Mouse (Mus musculus): ENCODE measurements around the gene Fignl2. TPM values are rescaled to one million over a fixed set of nuclear protein-coding genes. Genes with fewer than 3 reads are reported as not detected.
A peak's percentile ranks its signal among the peaks of the same experiment; 100 is the strongest.

Fignl2 gene
- polyA plus RNA-seq, 1 experiment from 2014 or later = 0.48 TPM

- no peak for DNase-seq (ENCODE audit: low spot score)
- Histone ChIP-seq H3K4me3 (ENCODE audit: low read depth, low read length) (no peak overlapping the region; the same call in 1 of the 2 replicates), H3K27me3 (replicated peaks; ENCODE audit: insufficient read depth, low read length) (peaks cover 27% of the 10 kb centered on the region; the same call in 1 of the 2 replicates), H3K27ac (ENCODE audit: low read length) (no peak overlapping the region), H3K4me2 (replicated peaks; ENCODE audit: low read depth, low read length) (no peak overlapping the region), H3K9me3 (ENCODE audit: low read length) (no peaks in the 10 kb centered on the region), H3K36me3 (ENCODE audit: insufficient read depth, low read length) (no peaks in the 10 kb centered on the region; the same call in 1 of the 2 replicates), H3K4me1 (ENCODE audit: insufficient read depth, low read depth, low read length) (no peaks in the 10 kb centered on the region), H3K9ac (replicated peaks; ENCODE audit: low read depth) (no peak overlapping the region)
- ATAC-seq = no peak
- no peak for TF ChIP-seq EP300 (IDR thresholded peaks at IDR 0.05)
- TF ChIP-seq CTCF (IDR thresholded peaks at IDR 0.05) = no peak
- WGBS = 87% methylated on average over 10 of the region's 10 CpGs
Measured at GRCm38 (mm10) chr15:101054541-101054940, 23.8 kb downstream of the Fignl2 start.

- peak overlapping the region; percentile 63 for H3K4me2 ChIP-seq (replicated peaks; ENCODE audit: low read depth, low read length)
- H3K9me3 ChIP-seq (ENCODE audit: low read length) = no peaks in the 10 kb centered on the region
- no peak overlapping the region for H3K27ac ChIP-seq (ENCODE audit: low read length)
- no peaks in the 10 kb centered on the region for H3K4me1 ChIP-seq (ENCODE audit: insufficient read depth, low read depth, low read length)
- no peak for ATAC-seq
- peak overlapping the region; percentile 31 for H3K4me3 ChIP-seq (ENCODE audit: low read depth, low read length)
- DNase-seq (ENCODE audit: low spot score) = no peak
- peaks cover 27% of the 10 kb centered on the region; the same call in 1 of the 2 replicates for H3K27me3 ChIP-seq (replicated peaks; ENCODE audit: insufficient read depth, low read length)
- H3K36me3 ChIP-seq (ENCODE audit: insufficient read depth, low read length) = no peaks in the 10 kb centered on the region; the same call in 1 of the 2 replicates
- 37% methylated on average over 60 of the region's 65 CpGs for WGBS
- H3K9ac ChIP-seq (replicated peaks; ENCODE audit: low read depth) = no peak overlapping the region
- TF ChIP-seq CTCF (IDR thresholded peaks at IDR 0.05) = no peak
- no peak for TF ChIP-seq EP300 (IDR thresholded peaks at IDR 0.05)
Measured at GRCm38 (mm10) chr15:101053832-101054459, 24.4 kb downstream of the Fignl2 start.

DNA sequence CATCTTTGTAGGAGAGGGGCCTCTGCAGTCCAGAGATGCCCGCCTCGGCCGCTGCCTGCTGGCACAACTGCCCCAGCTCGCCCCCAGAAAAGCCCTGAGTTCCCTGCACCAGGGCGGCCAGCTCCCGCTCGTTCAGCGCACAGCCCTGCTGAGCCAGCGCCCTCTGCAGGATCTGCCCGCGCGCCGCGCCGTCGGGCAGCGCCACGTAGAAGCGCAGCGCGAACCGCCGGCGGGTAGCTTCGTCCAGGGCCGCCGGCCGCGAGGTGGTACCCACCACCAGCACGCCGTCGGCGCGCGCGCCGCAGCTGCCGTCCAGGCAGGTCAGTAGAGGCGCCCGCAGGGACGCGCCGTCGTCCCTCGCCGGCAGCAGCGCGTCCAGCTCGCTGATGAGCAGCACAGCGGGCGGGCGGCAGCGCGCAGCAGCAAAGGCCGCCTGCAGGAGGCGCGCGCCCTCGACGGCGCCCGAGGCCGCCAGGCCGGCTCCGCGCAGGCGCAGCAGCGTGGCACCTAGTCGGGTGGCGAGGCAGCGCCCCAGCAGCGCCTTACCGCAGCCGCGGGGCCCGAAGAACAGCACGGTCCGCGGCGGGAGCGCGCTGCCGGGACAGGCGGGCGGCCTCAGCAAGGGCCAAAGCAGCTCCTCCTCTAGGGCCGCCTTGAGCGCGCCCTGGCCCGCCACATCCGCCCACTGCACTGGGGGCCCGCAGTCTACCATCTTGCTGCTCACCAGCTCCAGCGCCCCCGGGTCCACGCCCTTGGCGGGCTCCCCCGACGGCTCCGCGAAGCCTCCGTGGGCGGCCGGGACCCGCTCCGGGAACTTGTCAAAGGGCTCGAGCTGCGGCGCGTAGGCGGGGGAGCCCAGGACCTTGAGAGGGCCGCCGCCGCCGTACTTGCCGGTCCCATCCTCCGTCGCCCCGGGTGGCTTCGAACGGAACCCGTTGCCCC, 25.5 kb downstream of the Fignl2 start:
- DNase-seq (ENCODE audit: low spot score) = peak; percentile 50
- peak overlapping the region; percentile 31 for H3K4me3 ChIP-seq (ENCODE audit: low read depth, low read length)
- H3K9me3 ChIP-seq (ENCODE audit: low read length) = no peaks in the 10 kb centered on the region
- no peaks in the 10 kb centered on the region for H3K4me1 ChIP-seq (ENCODE audit: insufficient read depth, low read depth, low read length)
- 42% methylated on average over 83 of the region's 120 CpGs for WGBS
- H3K4me2 ChIP-seq (replicated peaks; ENCODE audit: low read depth, low read length) = peak overlapping the region; percentile 63
- no peak for TF ChIP-seq EP300 (IDR thresholded peaks at IDR 0.05)
- TF ChIP-seq CTCF (IDR thresholded peaks at IDR 0.05) = no peak; the same call in 1 of the 2 replicates
- H3K9ac ChIP-seq (replicated peaks; ENCODE audit: low read depth) = no peak overlapping the region
- no peaks in the 10 kb centered on the region; the same call in 1 of the 2 replicates for H3K36me3 ChIP-seq (ENCODE audit: insufficient read depth, low read length)
- ATAC-seq = peak; percentile 40
- H3K27me3 ChIP-seq (replicated peaks; ENCODE audit: insufficient read depth, low read length) = peaks cover 37% of the 10 kb centered on the region; the same call in 1 of the 2 replicates
- no peak overlapping the region for H3K27ac ChIP-seq (ENCODE audit: low read length)

GRCm38 (mm10) chr15:101051869-101052268, 26.5 kb downstream of the Fignl2 start:
- DNase-seq (ENCODE audit: low spot score) = no peak
- TF ChIP-seq EP300 (IDR thresholded peaks at IDR 0.05) = no peak
- TF ChIP-seq CTCF (IDR thresholded peaks at IDR 0.05) = no peak

GRCm38 (mm10) chr15:101048338-101048896, 29.9 kb downstream of the Fignl2 start:
- 55% methylated on average over 5 of the region's 5 CpGs for WGBS
- H3K36me3 ChIP-seq (ENCODE audit: insufficient read depth, low read length) = no peaks in the 10 kb centered on the region; the same call in 1 of the 2 replicates
- DNase-seq (ENCODE audit: low spot score) (no peak), ATAC-seq (no peak)
- H3K27me3 ChIP-seq (replicated peaks; ENCODE audit: insufficient read depth, low read length) = peaks cover 61% of the 10 kb centered on the region
- H3K4me3 ChIP-seq (ENCODE audit: low read depth, low read length) = no peak overlapping the region
- TF ChIP-seq EP300 (IDR thresholded peaks at IDR 0.05) = no peak
- TF ChIP-seq CTCF (IDR thresholded peaks at IDR 0.05) = no peak
- no peaks in the 10 kb centered on the region for H3K9me3 ChIP-seq (ENCODE audit: low read length)
- H3K4me2 ChIP-seq (replicated peaks; ENCODE audit: low read depth, low read length) = no peak overlapping the region
- no peak overlapping the region for H3K27ac ChIP-seq (ENCODE audit: low read length)
- H3K9ac ChIP-seq (replicated peaks; ENCODE audit: low read depth) = no peak overlapping the region
- peaks cover 8% of the 10 kb centered on the region; the same call in 1 of the 2 replicates for H3K4me1 ChIP-seq (ENCODE audit: insufficient read depth, low read depth, low read length)

More at GRCm38 (mm10) chr15:101051869-101052268, 26.5 kb downstream of the Fignl2 start:
- Histone ChIP-seq H3K36me3 (ENCODE audit: insufficient read depth, low read length) (no peaks in the 10 kb centered on the region; the same call in 1 of the 2 replicates), H3K27ac (ENCODE audit: low read length) (no peak overlapping the region), H3K9ac (replicated peaks; ENCODE audit: low read depth) (no peak overlapping the region), H3K4me3 (ENCODE audit: low read depth, low read length) (no peak overlapping the region), H3K27me3 (replicated peaks; ENCODE audit: insufficient read depth, low read length) (peaks cover 44% of the 10 kb centered on the region; the same call in 1 of the 2 replicates), H3K4me2 (replicated peaks; ENCODE audit: low read depth, low read length) (no peak overlapping the region), H3K9me3 (ENCODE audit: low read length) (no peaks in the 10 kb centered on the region), H3K4me1 (ENCODE audit: insufficient read depth, low read depth, low read length) (no peaks in the 10 kb centered on the region)
- no peak for ATAC-seq
- WGBS = 64% methylated on average over 10 of the region's 10 CpGs

DNA sequence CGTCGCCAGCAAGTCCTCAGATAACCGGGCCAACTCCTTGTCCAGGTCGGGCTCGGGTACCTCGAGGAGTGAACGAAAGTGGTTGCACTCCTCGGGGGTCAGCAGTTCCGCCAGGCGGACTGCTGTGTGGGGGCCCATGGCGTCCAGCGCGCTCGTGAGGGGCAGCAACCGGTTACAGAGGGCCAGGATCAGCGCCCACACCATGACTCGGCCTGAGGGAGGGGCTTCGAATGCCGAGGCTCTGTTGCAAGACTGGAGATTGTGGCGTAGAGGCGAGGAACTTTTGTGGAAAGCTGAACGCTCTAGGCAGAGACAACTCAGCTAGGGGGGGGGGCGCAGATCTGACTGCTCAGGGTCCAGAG, 31.2 kb downstream of the Fignl2 start, which contains the start of gene Gm47841:
Gene Gm47841 (minus strand): TSS at position 204 of the 362 bp plus-strand sequence.
- Histone ChIP-seq H3K9me3 (ENCODE audit: low read length) (no peaks in the 10 kb centered on the region), H3K36me3 (ENCODE audit: insufficient read depth, low read length) (no peaks in the 10 kb centered on the region), H3K27me3 (replicated peaks; ENCODE audit: insufficient read depth, low read length) (peaks cover 54% of the 10 kb centered on the region), H3K4me3 (ENCODE audit: low read depth, low read length) (peak within 1 kb of the TSS; percentile 32), H3K9ac (replicated peaks; ENCODE audit: low read depth) (0 out of 2 replicates have a peak within 1 kb of the TSS, but pooled peaks have one; percentile 19), H3K27ac (ENCODE audit: low read length) (no peak within 1 kb of the TSS), H3K4me2 (replicated peaks; ENCODE audit: low read depth, low read length) (peak within 1 kb of the TSS; percentile 73), H3K4me1 (ENCODE audit: insufficient read depth, low read depth, low read length) (peaks cover 8% of the 10 kb centered on the region; the same call in 1 of the 2 replicates)
- peak; percentile 39 for ATAC-seq
- TF ChIP-seq CTCF (IDR thresholded peaks at IDR 0.05) = no peak
- no peak for TF ChIP-seq EP300 (IDR thresholded peaks at IDR 0.05)
- peak; percentile 78 for DNase-seq (ENCODE audit: low spot score)
- under 1% methylated on average over 22 of the region's 23 CpGs for WGBS
